Mouse (Mus musculus): ENCODE data around the gene E130311K13Rik. TPM values are rescaled to one million over a fixed set of nuclear protein-coding genes. Genes with fewer than 3 reads are reported as not detected.

The E130311K13Rik gene
- polyA plus RNA-seq (2015; fragmentation: Nextera tagmentation; extraction: Ambion mirVana): 6.6 and 7.4 TPM in 2 replicates

- Histone ChIP-seq H3K4me2 (peak within 1 kb of the TSS; percentile 74), H3K9ac (peak within 1 kb of the TSS; percentile 73), H3K36me3 (no peaks in the 10 kb centered on the region), H3K27me3 (replicated peaks) (no peaks in the 10 kb centered on the region), H3K4me3 (replicated peaks) (peak within 1 kb of the TSS; percentile 67), H3K27ac (peak within 1 kb of the TSS; percentile 33; the same call in 1 of the 2 replicates), H3K9me3 (no peaks in the 10 kb centered on the region), H3K4me1 (no peaks in the 10 kb centered on the region)
- 5% methylated on average over 48 of the region's 48 CpGs for WGBS
- peak; percentile 93 for ATAC-seq (ENCODE audit: insufficient read depth, low FRiP score, low read depth)
Observed at GRCm38 (mm10) chr3:63928878-63929859, at the start of gene E130311K13Rik. TSS of gene E130311K13Rik (minus strand) at chr3:63929472.

- Histone ChIP-seq H3K27me3 (replicated peaks) (no peaks in the 10 kb centered on the region), H3K9ac (no peak overlapping the region), H3K4me3 (replicated peaks) (no peak overlapping the region), H3K36me3 (peaks cover 5% of the 10 kb centered on the region), H3K27ac (no peak overlapping the region), H3K9me3 (no peaks in the 10 kb centered on the region), H3K4me2 (no peak overlapping the region), H3K4me1 (no peaks in the 10 kb centered on the region)
- WGBS: 73% methylated on average over 4 of the region's 4 CpGs
- no peak for ATAC-seq (ENCODE audit: insufficient read depth, low FRiP score, low read depth)
Observed at GRCm38 (mm10) chr3:63977895-63978294, 48.6 kb upstream of the E130311K13Rik start.

GRCm38 (mm10) chr3:63975955-63976908 is 47.0 kb upstream of the E130311K13Rik start, which contains the start of gene Gmps:
TSS of gene Gmps (plus strand) at chr3:63976106.
- H3K4me1 ChIP-seq: no peaks in the 10 kb centered on the region
- peak; percentile 100 for ATAC-seq (ENCODE audit: insufficient read depth, low FRiP score, low read depth)
- H3K36me3 ChIP-seq: peaks cover 3% of the 10 kb centered on the region
- peak within 1 kb of the TSS; percentile 93 for H3K4me3 ChIP-seq (replicated peaks)
- H3K27ac ChIP-seq: peak within 1 kb of the TSS; percentile 91
- H3K9ac ChIP-seq: peak within 1 kb of the TSS; percentile 95
- WGBS: under 1% methylated on average over 67 of the region's 67 CpGs
- peak within 1 kb of the TSS; percentile 65 for H3K4me2 ChIP-seq
- no peaks in the 10 kb centered on the region for H3K27me3 ChIP-seq (replicated peaks)
- H3K9me3 ChIP-seq: no peaks in the 10 kb centered on the region

GRCm38 (mm10) chr3:63965929-63966328 is 36.7 kb upstream of the E130311K13Rik start:
- no peak for ATAC-seq (ENCODE audit: insufficient read depth, low FRiP score, low read depth)
- WGBS: 77% methylated on average over 2 of the region's 2 CpGs
- no peaks in the 10 kb centered on the region for H3K27me3 ChIP-seq (replicated peaks)
- no peak overlapping the region for H3K4me3 ChIP-seq (replicated peaks)
- no peak overlapping the region for H3K9ac ChIP-seq
- no peaks in the 10 kb centered on the region for H3K9me3 ChIP-seq
- no peaks in the 10 kb centered on the region for H3K4me1 ChIP-seq
- H3K4me2 ChIP-seq: no peak overlapping the region
- no peak overlapping the region for H3K27ac ChIP-seq
- H3K36me3 ChIP-seq: no peaks in the 10 kb centered on the region

DNA sequence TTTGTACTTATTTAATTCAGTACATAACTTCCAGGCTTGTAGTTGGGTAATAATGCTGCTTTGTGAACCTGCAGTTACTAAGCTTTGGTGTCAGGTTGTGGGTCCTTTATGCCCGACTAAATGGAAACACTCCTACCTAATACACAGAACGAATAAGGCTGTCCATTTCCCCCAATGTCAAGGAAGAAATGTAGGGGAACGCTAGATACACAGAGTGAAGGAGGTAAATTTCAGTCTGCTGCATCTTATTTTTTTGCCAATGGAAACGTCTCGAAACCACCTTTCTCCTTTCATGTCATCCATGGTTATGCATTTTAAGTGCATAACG is 35.6 kb upstream of the E130311K13Rik start:
- Histone ChIP-seq H3K4me2 (peak overlapping the region; percentile 64), H3K27ac (0 out of 2 replicates have a peak overlapping the region, but pooled peaks have one; percentile 12), H3K36me3 (no peaks in the 10 kb centered on the region), H3K9me3 (no peaks in the 10 kb centered on the region), H3K4me1 (no peaks in the 10 kb centered on the region), H3K9ac (no peak overlapping the region), H3K4me3 (replicated peaks) (peak overlapping the region; percentile 75), H3K27me3 (replicated peaks) (no peaks in the 10 kb centered on the region)
- WGBS: 80% methylated on average over 6 of the region's 6 CpGs
- ATAC-seq (ENCODE audit: insufficient read depth, low FRiP score, low read depth): no peak

GRCm38 (mm10) chr3:63964100-63964921 is 35.0 kb upstream of the E130311K13Rik start, which contains the start of gene Slc33a1:
TSS of gene Slc33a1 (minus strand) at chr3:63964768.
- peak; percentile 94 for ATAC-seq (ENCODE audit: insufficient read depth, low FRiP score, low read depth)
- Histone ChIP-seq H3K27ac (peak within 1 kb of the TSS; percentile 88), H3K4me2 (peak within 1 kb of the TSS; percentile 64), H3K27me3 (replicated peaks) (no peaks in the 10 kb centered on the region), H3K36me3 (no peaks in the 10 kb centered on the region), H3K9ac (peak within 1 kb of the TSS; percentile 76), H3K4me1 (no peaks in the 10 kb centered on the region), H3K4me3 (replicated peaks) (peak within 1 kb of the TSS; percentile 75), H3K9me3 (no peaks in the 10 kb centered on the region)
- under 1% methylated on average over 69 of the region's 69 CpGs for WGBS

DNA sequence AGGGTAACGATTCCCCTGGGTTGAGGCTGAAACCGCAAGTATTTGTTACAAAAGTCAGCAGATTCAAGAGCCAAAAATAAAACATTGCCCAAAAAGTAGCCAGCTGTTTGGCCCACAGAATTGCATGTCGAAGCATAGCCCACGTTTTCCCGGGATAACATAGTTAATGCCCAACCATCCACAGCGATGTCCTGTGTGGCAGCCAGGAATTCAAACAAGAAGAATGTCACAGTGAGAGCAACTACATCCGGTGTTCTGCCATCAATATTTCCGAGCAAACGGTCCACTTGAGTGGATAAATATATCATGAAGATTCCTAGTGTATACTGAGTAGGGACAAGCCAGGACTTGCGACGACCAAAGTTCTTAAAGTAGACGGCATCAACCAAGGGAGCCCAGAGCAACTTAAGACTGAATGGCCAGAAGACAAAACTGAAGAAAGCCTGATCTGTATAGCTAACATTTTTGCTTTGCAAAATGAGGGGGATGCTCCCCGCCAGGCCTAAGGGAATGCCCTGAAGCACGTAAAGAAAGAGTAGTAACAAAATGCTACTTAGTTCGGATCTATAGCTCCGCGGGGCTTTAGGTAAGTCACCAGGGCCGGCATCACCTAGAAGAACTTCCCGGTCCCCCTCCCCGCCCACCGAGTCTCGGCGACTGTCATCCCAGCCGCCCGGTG is 34.3 kb upstream of the E130311K13Rik start:
- peak; percentile 6; the same call in 1 of the 2 replicates for ATAC-seq (ENCODE audit: insufficient read depth, low FRiP score, low read depth)
- H3K4me2 ChIP-seq: peak overlapping the region; percentile 64
- peak overlapping the region; percentile 76 for H3K9ac ChIP-seq
- H3K36me3 ChIP-seq: no peaks in the 10 kb centered on the region
- H3K4me3 ChIP-seq (replicated peaks): peak overlapping the region; percentile 75
- 5% methylated on average over 25 of the region's 25 CpGs for WGBS
- peak overlapping the region; percentile 88 for H3K27ac ChIP-seq
- no peaks in the 10 kb centered on the region for H3K4me1 ChIP-seq
- H3K27me3 ChIP-seq (replicated peaks): no peaks in the 10 kb centered on the region
- no peaks in the 10 kb centered on the region for H3K9me3 ChIP-seq

- Histone ChIP-seq H3K9me3 (no peaks in the 10 kb centered on the region), H3K4me1 (no peaks in the 10 kb centered on the region), H3K9ac (no peak overlapping the region), H3K27ac (no peak overlapping the region), H3K36me3 (no peaks in the 10 kb centered on the region), H3K27me3 (replicated peaks) (no peaks in the 10 kb centered on the region), H3K4me3 (replicated peaks) (no peak overlapping the region), H3K4me2 (no peak overlapping the region)
- WGBS: 80% methylated on average over 3 of the region's 3 CpGs
- no peak for ATAC-seq (ENCODE audit: insufficient read depth, low FRiP score, low read depth)
Observed at GRCm38 (mm10) chr3:63949837-63950236, 20.6 kb upstream of the E130311K13Rik start.

- Histone ChIP-seq H3K4me3 (replicated peaks) (no peak overlapping the region), H3K36me3 (0 out of 2 replicates have a peak, but pooled peaks cover 4% of the 10 kb centered on the region), H3K9me3 (no peaks in the 10 kb centered on the region), H3K4me1 (no peaks in the 10 kb centered on the region), H3K4me2 (no peak overlapping the region), H3K27me3 (replicated peaks) (no peaks in the 10 kb centered on the region), H3K9ac (no peak overlapping the region), H3K27ac (no peak overlapping the region)
- no peak for ATAC-seq (ENCODE audit: insufficient read depth, low FRiP score, low read depth)
- 73% methylated on average over 2 of the region's 2 CpGs for WGBS
Observed at GRCm38 (mm10) chr3:63941204-63941850, 12.1 kb upstream of the E130311K13Rik start.

GRCm38 (mm10) chr3:63938928-63939327 is 9.7 kb upstream of the E130311K13Rik start:
- no peak overlapping the region for H3K4me2 ChIP-seq
- no peak for ATAC-seq (ENCODE audit: insufficient read depth, low FRiP score, low read depth)
- no peaks in the 10 kb centered on the region for H3K9me3 ChIP-seq
- 75% methylated on average over 2 of the region's 2 CpGs for WGBS
- H3K9ac ChIP-seq: no peak overlapping the region
- H3K27me3 ChIP-seq (replicated peaks): no peaks in the 10 kb centered on the region
- H3K4me3 ChIP-seq (replicated peaks): no peak overlapping the region
- no peak overlapping the region for H3K27ac ChIP-seq
- H3K4me1 ChIP-seq: no peaks in the 10 kb centered on the region
- no peaks in the 10 kb centered on the region for H3K36me3 ChIP-seq

All from stomach, embryonic 15.5 days (tissue).